ENCODE assay signal across 29 mouse cellular contexts in genomic region chr3:137644947-137645346, GRCm38 (mm10). TPM values are rescaled to one million over a fixed set of nuclear protein-coding genes. Genes with fewer than 3 reads are reported as not detected.
DNase-seq lines count a peak whose midpoint lies in the region; ATAC-seq and TF ChIP-seq lines count a peak whose summit lies in the region.
"Had no signal": no experiment of that assay in that cellular context is flagged by ENCODE, and none has a peak within 500 bp of the region (broad histone marks: within the 10 kb centered on the region; RNA-seq: fewer than 3 reads in every experiment).

No protein-coding gene starts in this region.

- no peaks in the 10 kb centered on the region for H3K9me3 ChIP-seq in kidney, postnatal 0 days (replicated peaks; ENCODE audit: low read length)
- no peaks in the 10 kb centered on the region for H3K9me3 ChIP-seq in kidney, embryonic 16.5 days (ENCODE audit: low read length)
- H3K9me3 ChIP-seq in limb, embryonic 10.5 days (replicated peaks), result no peaks in the 10 kb centered on the region
- H3K9me3 ChIP-seq in forebrain, postnatal 0 days (ENCODE audit: low read length), result no peaks in the 10 kb centered on the region
- H3K9me3 ChIP-seq: embryonic facial prominence, embryonic 12.5 days; embryonic facial prominence, embryonic 15.5 days; heart, embryonic 13.5 days had no signal

- H3K4me3 ChIP-seq in kidney, postnatal 0 days (replicated peaks; ENCODE audit: low read depth, low read length), result no peak overlapping the region
- no peak overlapping the region for H3K4me3 ChIP-seq in kidney, embryonic 16.5 days (ENCODE audit: low read length)
- no peak overlapping the region for H3K4me3 ChIP-seq in limb, embryonic 10.5 days
- H3K4me3 ChIP-seq in forebrain, postnatal 0 days (ENCODE audit: low read depth, low read length), result no peak overlapping the region
- H3K4me3 ChIP-seq: embryonic facial prominence, embryonic 12.5 days; embryonic facial prominence, embryonic 15.5 days; heart, embryonic 13.5 days had no signal

- H3K27me3 ChIP-seq in kidney, postnatal 0 days (ENCODE audit: insufficient read depth, low read length), result no peaks in the 10 kb centered on the region
- H3K27me3 ChIP-seq in kidney, embryonic 16.5 days (ENCODE audit: insufficient read depth, low read length), result no peaks in the 10 kb centered on the region
- no peaks in the 10 kb centered on the region for H3K27me3 ChIP-seq in limb, embryonic 10.5 days (ENCODE audit: low read depth, poor library complexity, severe bottlenecking)
- H3K27me3 ChIP-seq in forebrain, postnatal 0 days (ENCODE audit: insufficient read depth, low read length), result no peaks in the 10 kb centered on the region
- H3K27me3 ChIP-seq: embryonic facial prominence, embryonic 12.5 days; embryonic facial prominence, embryonic 15.5 days; heart, embryonic 13.5 days had no signal

- no peak for TF ChIP-seq CTCF in kidney, postnatal 0 days (IDR thresholded peaks at IDR 0.05; ENCODE audit: low read depth)
- TF ChIP-seq CTCF in forebrain, postnatal 0 days (IDR thresholded peaks at IDR 0.05; ENCODE audit: low read depth), result no peak

- 15% methylated on average over 6 of the region's 6 CpGs for WGBS in kidney, postnatal 0 days
- WGBS in kidney, embryonic 16.5 days, result 17% methylated on average over 6 of the region's 6 CpGs
- 19% methylated on average over 6 of the region's 6 CpGs for WGBS in limb, embryonic 10.5 days
- WGBS in forebrain, postnatal 0 days, result 73% methylated on average over 6 of the region's 6 CpGs

- H3K36me3 ChIP-seq in kidney, postnatal 0 days (ENCODE audit: insufficient read depth, low read length), result no peaks in the 10 kb centered on the region
- H3K36me3 ChIP-seq in kidney, embryonic 16.5 days (ENCODE audit: insufficient read depth, low read length), result no peaks in the 10 kb centered on the region
- H3K36me3 ChIP-seq in limb, embryonic 10.5 days, result no peaks in the 10 kb centered on the region
- H3K36me3 ChIP-seq in forebrain, postnatal 0 days (ENCODE audit: insufficient read depth), result no peaks in the 10 kb centered on the region
- H3K36me3 ChIP-seq: embryonic facial prominence, embryonic 12.5 days; embryonic facial prominence, embryonic 15.5 days; heart, embryonic 13.5 days had no signal

- ATAC-seq in kidney, postnatal 0 days (replicated peaks; ENCODE audit: low FRiP score, low read depth), result no peak
- no peak for ATAC-seq in kidney, embryonic 16.5 days (ENCODE audit: low FRiP score, low TSS enrichment)
- no peak for ATAC-seq in forebrain, postnatal 0 days
- ATAC-seq: activated CD4-positive, CD25-positive, alpha-beta regulatory T cell, adult 4 months; forebrain, embryonic 14.5 days; hindbrain, postnatal 0 days had no signal

- peak; percentile 19 for DNase-seq in embryo, embryonic 10.5 days (ENCODE audit: low spot score)
- no peak for DNase-seq in embryo, embryonic 9.5 days (ENCODE audit: extremely low spot score)
- peak; percentile 10 for DNase-seq in kidney, postnatal 0 days (ENCODE audit: low spot score)
- DNase-seq in limb, embryonic 10.5 days (ENCODE audit: low spot score), result peak; percentile 55
- no peak for DNase-seq in forebrain, postnatal 0 days
- DNase-seq: adrenal gland, postnatal 10 days; adrenal gland, postnatal 36 days; cerebellum, adult 18-20 months; cerebellum, adult 9-10 months; cerebellum, postnatal 14 days; gastrocnemius, postnatal 14 days; heart, adult 18-20 months; heart, postnatal 14 days; heart, postnatal 4 days; kidney, adult 11 months had no signal

- H3K27ac ChIP-seq in kidney, postnatal 0 days, result no peak overlapping the region
- no peak overlapping the region for H3K27ac ChIP-seq in kidney, embryonic 16.5 days (ENCODE audit: low read length)
- no peak overlapping the region for H3K27ac ChIP-seq in limb, embryonic 10.5 days
- H3K27ac ChIP-seq in forebrain, postnatal 0 days (ENCODE audit: low read depth, low read length), result no peak overlapping the region
- H3K27ac ChIP-seq: embryonic facial prominence, embryonic 12.5 days; embryonic facial prominence, embryonic 15.5 days; heart, embryonic 13.5 days; hindbrain, embryonic 14.5 days; hindbrain, postnatal 0 days had no signal

- H3K4me1 ChIP-seq in kidney, postnatal 0 days (replicated peaks; ENCODE audit: insufficient read depth, low read length), result no peaks in the 10 kb centered on the region
- H3K4me1 ChIP-seq in kidney, embryonic 16.5 days (ENCODE audit: insufficient read depth, low read length), result no peaks in the 10 kb centered on the region
- peaks cover 47% of the 10 kb centered on the region for H3K4me1 ChIP-seq in limb, embryonic 10.5 days
- no peaks in the 10 kb centered on the region for H3K4me1 ChIP-seq in forebrain, postnatal 0 days (ENCODE audit: insufficient read depth)
- H3K4me1 ChIP-seq: embryonic facial prominence, embryonic 12.5 days; heart, embryonic 13.5 days had no signal

- H3K9ac ChIP-seq in kidney, postnatal 0 days (ENCODE audit: low read depth, low read length), result no peak overlapping the region
- no peak overlapping the region for H3K9ac ChIP-seq in kidney, embryonic 16.5 days (replicated peaks; ENCODE audit: low read length)
- no peak overlapping the region for H3K9ac ChIP-seq in forebrain, postnatal 0 days
- H3K9ac ChIP-seq: embryonic facial prominence, embryonic 12.5 days; embryonic facial prominence, embryonic 15.5 days; heart, embryonic 13.5 days; hindbrain, embryonic 14.5 days had no signal

- no peak overlapping the region for H3K4me2 ChIP-seq in kidney, postnatal 0 days (ENCODE audit: low read length)
- H3K4me2 ChIP-seq in kidney, embryonic 16.5 days (replicated peaks; ENCODE audit: low read depth, low read length), result no peak overlapping the region
- no peak overlapping the region for H3K4me2 ChIP-seq in forebrain, postnatal 0 days (ENCODE audit: low read depth)
- H3K4me2 ChIP-seq: embryonic facial prominence, embryonic 12.5 days; embryonic facial prominence, embryonic 15.5 days; heart, embryonic 13.5 days; hindbrain, embryonic 14.5 days had no signal

RNA-seq across cellular contexts. Expression of gene Ddit4l, which starts 23.5 kb away (rescaled TPM):
- 19.6 and 23.1 TPM in 2 replicates for polyA plus RNA-seq in kidney, postnatal 0 days (2015; fragmentation: Nextera tagmentation; extraction: Ambion mirVana)
- polyA plus RNA-seq in kidney, embryonic 16.5 days (2015; fragmentation: Nextera tagmentation; extraction: Ambion mirVana), result 15.3 and 17.1 TPM in 2 replicates
- 3.8 and 6.3 TPM in 2 replicates for polyA plus RNA-seq in limb, embryonic 10.5 days (2016; fragmentation: Nextera tagmentation; extraction: Ambion mirVana)
- 1.8 and 4.6 TPM in 2 replicates for total RNA-seq in forebrain, postnatal 0 days (2014; rRNA removed)
- 5.5 and 5.6 TPM in 2 replicates for polyA plus RNA-seq in forebrain, postnatal 0 days (2015; fragmentation: Nextera tagmentation; extraction: Ambion mirVana)

RNA-seq across cellular contexts. Expression of gene Gm21962, which starts 26.4 kb away (rescaled TPM):
- polyA plus RNA-seq in kidney, postnatal 0 days (2015; fragmentation: Nextera tagmentation; extraction: Ambion mirVana), result not detected in 2 replicates
- not detected in 2 replicates for polyA plus RNA-seq in kidney, embryonic 16.5 days (2015; fragmentation: Nextera tagmentation; extraction: Ambion mirVana)
- polyA plus RNA-seq in limb, embryonic 10.5 days (2016; fragmentation: Nextera tagmentation; extraction: Ambion mirVana), result not detected in 2 replicates
- 0.19 TPM in 1 of 2 replicates, not detected in the other for total RNA-seq in forebrain, postnatal 0 days (2014; rRNA removed)
- not detected in 2 replicates for polyA plus RNA-seq in forebrain, postnatal 0 days (2015; fragmentation: Nextera tagmentation; extraction: Ambion mirVana)
- total RNA-seq: adrenal gland, postnatal 10 days; adrenal gland, postnatal 36 days; gastrocnemius, adult 18-20 months; gastrocnemius, postnatal 14 days; heart, adult 18-20 months; heart, postnatal 14 days; heart, postnatal 4 days; hindbrain, postnatal 0 days had no signal
- polyA plus RNA-seq: activated CD4-positive, CD25-positive, alpha-beta regulatory T cell, adult 4 months; embryonic facial prominence, embryonic 12.5 days; embryonic facial prominence, embryonic 15.5 days; forebrain, embryonic 11.5 days; forebrain, embryonic 14.5 days; gonadal fat pad, adult 2 months; heart, embryonic 13.5 days; heart, embryonic 16.5 days; hindbrain, embryonic 11.5 days; hindbrain, embryonic 14.5 days; hindbrain, postnatal 0 days; intestine, embryonic 14.5 days had no signal

Comparison
In these comparisons a context has a peak if more than half of its experiments do, and no peak if none do; other contexts are left out.
1. DNase-seq: peak in embryo, embryonic 10.5 days (single experiment), kidney, postnatal 0 days (single experiment) and limb, embryonic 10.5 days (single experiment); none in embryo, embryonic 9.5 days (single experiment) and forebrain, postnatal 0 days (single experiment).